Mouse (Mus musculus): ENCODE results near the gene Pde4d. TPM values are rescaled to one million over a fixed set of nuclear protein-coding genes. Genes with fewer than 3 reads are reported as not detected.

Gene Pde4d
- polyA plus RNA-seq, 1 experiment from 2014 or later: 12.9 TPM

DNA sequence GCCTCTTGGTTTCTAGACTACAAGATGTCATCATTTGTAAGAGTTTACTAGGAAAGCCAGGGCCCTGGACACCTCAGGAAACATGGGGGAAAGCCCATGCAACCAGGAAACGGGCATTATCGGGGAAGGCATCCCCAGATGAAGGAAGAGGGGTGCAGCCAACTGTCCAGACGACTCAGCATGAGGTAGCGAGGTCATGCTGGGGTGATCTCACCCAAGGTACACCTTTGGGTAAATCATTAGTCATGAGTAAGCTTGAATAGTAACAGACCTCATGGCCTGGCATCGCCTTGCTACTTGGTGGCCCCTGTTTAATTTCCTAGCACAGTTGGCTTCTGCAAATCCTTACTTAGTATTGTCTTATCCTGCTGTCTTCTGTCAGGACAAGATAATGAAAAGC lies 1105.8 kb downstream of the Pde4d start:
- WGBS (ENCODE audit: insufficient replicate concordance): 56% methylated on average over 5 of the region's 5 CpGs
- H3K9ac ChIP-seq (ENCODE audit: low read depth, low read length): no peak overlapping the region

DNA sequence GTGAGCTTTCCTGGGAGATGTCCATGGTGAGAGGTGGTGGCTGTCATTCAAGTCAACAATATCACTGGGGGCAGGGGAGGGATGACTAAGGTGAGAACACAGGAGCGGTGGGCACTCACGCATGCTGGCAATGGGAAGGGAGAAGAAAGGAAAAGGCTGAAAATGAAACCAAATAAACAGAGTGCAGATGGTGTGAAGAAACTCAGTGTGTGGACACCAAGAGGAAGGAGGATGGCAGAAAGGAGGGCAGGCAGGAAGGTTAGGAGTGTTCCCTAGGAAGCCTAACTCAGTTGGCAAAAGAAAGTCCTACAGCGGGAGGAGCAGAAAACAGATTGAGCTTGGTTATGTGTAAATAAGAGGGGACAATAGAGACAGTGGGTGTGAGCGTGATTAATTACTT lies 1107.1 kb downstream of the Pde4d start:
- 69% methylated on average over 4 of the region's 4 CpGs for WGBS (ENCODE audit: insufficient replicate concordance)
- Histone ChIP-seq H3K36me3 (ENCODE audit: control insufficient read depth, insufficient read depth) (no peaks in the 10 kb centered on the region), H3K9ac (ENCODE audit: low read depth, low read length) (no peak overlapping the region), H3K4me2 (ENCODE audit: low read depth, low read length) (no peak overlapping the region), H3K27me3 (ENCODE audit: control insufficient read depth, insufficient read depth, low read depth, low read length) (no peaks in the 10 kb centered on the region), H3K4me1 (ENCODE audit: control insufficient read depth, low read depth, low read length) (no peaks in the 10 kb centered on the region), H3K27ac (ENCODE audit: low read length) (no peak overlapping the region), H3K4me3 (ENCODE audit: low read depth, low read length) (no peak overlapping the region), H3K9me3 (replicated peaks; ENCODE audit: control insufficient read depth, low read length) (no peaks in the 10 kb centered on the region)
- no peak for ATAC-seq (ENCODE audit: low read depth)

More for the DNA sequence above, 1105.8 kb downstream of the Pde4d start:
- peak; percentile 48; the same call in 1 of the 2 replicates for ATAC-seq (ENCODE audit: low read depth)
- no peak overlapping the region for H3K4me3 ChIP-seq (ENCODE audit: low read depth, low read length)
- no peaks in the 10 kb centered on the region for H3K4me1 ChIP-seq (ENCODE audit: control insufficient read depth, low read depth, low read length)
- H3K36me3 ChIP-seq (ENCODE audit: control insufficient read depth, insufficient read depth): no peaks in the 10 kb centered on the region
- no peak overlapping the region for H3K27ac ChIP-seq (ENCODE audit: low read length)
- no peaks in the 10 kb centered on the region for H3K27me3 ChIP-seq (ENCODE audit: control insufficient read depth, insufficient read depth, low read depth, low read length)
- no peaks in the 10 kb centered on the region for H3K9me3 ChIP-seq (replicated peaks; ENCODE audit: control insufficient read depth, low read length)
- H3K4me2 ChIP-seq (ENCODE audit: low read depth, low read length): no peak overlapping the region

DNA sequence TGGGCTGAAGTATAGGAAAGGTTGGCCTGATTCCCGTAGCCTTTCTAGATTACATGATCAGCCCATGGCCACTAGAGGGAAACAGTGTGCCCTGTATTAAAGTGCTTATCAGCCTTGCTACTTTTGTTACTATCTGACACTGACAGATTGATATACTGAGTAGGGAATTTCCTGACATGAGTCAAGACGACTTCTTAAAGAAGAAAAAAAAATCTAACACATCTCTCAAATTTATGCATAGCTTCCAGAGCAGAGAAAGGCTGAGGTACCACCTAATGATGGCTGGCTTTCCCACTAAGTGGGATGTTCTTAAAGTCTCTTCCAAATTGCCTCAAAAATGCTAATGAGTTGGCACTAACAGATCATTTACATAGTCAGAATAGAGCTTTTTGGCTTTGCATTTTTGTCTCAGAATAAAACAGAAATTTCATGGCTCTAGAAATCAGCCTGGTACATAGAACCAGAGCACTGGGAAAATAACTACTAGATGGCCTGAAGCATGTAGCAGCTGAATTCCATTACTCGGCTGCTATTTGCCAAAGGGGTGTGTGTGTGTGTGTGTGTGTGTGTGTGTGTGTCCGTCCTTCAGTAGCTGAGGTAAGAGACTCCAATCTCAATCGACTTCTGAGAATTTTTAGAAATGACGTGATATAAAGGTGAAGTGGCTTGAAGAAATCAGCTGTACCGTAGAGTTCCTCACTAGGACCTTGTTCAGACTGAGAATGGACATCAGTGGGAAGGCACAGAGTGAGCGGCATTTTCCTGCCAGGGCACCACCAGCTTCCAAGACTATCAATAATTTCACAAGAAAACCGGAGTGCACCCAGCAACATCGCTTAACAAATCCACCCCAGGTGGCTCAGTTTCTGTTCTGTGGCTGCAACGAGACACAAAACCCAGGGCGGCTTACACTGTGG lies 1108.9 kb downstream of the Pde4d start:
- no peak overlapping the region for H3K27ac ChIP-seq (ENCODE audit: low read length)
- H3K27me3 ChIP-seq (ENCODE audit: control insufficient read depth, insufficient read depth, low read depth, low read length): no peaks in the 10 kb centered on the region
- H3K4me1 ChIP-seq (ENCODE audit: control insufficient read depth, low read depth, low read length): no peaks in the 10 kb centered on the region
- H3K4me3 ChIP-seq (ENCODE audit: low read depth, low read length): no peak overlapping the region
- no peak overlapping the region for H3K9ac ChIP-seq (ENCODE audit: low read depth, low read length)
- no peak for ATAC-seq (ENCODE audit: low read depth)
- H3K36me3 ChIP-seq (ENCODE audit: control insufficient read depth, insufficient read depth): no peaks in the 10 kb centered on the region
- H3K4me2 ChIP-seq (ENCODE audit: low read depth, low read length): no peak overlapping the region
- H3K9me3 ChIP-seq (replicated peaks; ENCODE audit: control insufficient read depth, low read length): no peaks in the 10 kb centered on the region
- 62% methylated on average over 12 of the region's 12 CpGs for WGBS (ENCODE audit: insufficient replicate concordance)

DNA sequence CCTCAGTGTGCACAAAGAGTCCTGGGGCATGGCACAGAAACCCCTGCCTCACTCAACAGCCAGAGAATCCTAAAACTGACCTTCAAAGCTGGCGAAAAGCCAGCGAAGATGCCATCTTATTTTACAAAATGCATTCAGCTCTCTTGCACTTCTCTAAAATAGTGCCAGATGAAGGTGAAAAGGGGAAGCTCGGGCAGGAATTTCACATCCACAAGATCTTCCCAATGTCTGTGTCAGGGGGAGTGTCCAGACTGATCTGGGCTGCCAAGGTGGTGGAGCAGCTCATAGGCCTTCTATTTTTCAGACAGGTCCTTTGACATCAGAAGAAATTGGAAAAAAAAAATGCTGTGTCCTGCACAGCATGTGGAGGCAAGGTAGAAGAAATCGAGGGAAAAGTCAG lies 1110.5 kb downstream of the Pde4d start:
- H3K9ac ChIP-seq (ENCODE audit: low read depth, low read length): no peak overlapping the region
- H3K4me3 ChIP-seq (ENCODE audit: low read depth, low read length): no peak overlapping the region
- H3K4me2 ChIP-seq (ENCODE audit: low read depth, low read length): no peak overlapping the region
- H3K9me3 ChIP-seq (replicated peaks; ENCODE audit: control insufficient read depth, low read length): no peaks in the 10 kb centered on the region
- H3K36me3 ChIP-seq (ENCODE audit: control insufficient read depth, insufficient read depth): no peaks in the 10 kb centered on the region
- no peaks in the 10 kb centered on the region for H3K27me3 ChIP-seq (ENCODE audit: control insufficient read depth, insufficient read depth, low read depth, low read length)
- 43% methylated on average over 4 of the region's 4 CpGs for WGBS (ENCODE audit: insufficient replicate concordance)
- no peak for ATAC-seq (ENCODE audit: low read depth)
- no peak overlapping the region for H3K27ac ChIP-seq (ENCODE audit: low read length)
- no peaks in the 10 kb centered on the region for H3K4me1 ChIP-seq (ENCODE audit: control insufficient read depth, low read depth, low read length)

DNA sequence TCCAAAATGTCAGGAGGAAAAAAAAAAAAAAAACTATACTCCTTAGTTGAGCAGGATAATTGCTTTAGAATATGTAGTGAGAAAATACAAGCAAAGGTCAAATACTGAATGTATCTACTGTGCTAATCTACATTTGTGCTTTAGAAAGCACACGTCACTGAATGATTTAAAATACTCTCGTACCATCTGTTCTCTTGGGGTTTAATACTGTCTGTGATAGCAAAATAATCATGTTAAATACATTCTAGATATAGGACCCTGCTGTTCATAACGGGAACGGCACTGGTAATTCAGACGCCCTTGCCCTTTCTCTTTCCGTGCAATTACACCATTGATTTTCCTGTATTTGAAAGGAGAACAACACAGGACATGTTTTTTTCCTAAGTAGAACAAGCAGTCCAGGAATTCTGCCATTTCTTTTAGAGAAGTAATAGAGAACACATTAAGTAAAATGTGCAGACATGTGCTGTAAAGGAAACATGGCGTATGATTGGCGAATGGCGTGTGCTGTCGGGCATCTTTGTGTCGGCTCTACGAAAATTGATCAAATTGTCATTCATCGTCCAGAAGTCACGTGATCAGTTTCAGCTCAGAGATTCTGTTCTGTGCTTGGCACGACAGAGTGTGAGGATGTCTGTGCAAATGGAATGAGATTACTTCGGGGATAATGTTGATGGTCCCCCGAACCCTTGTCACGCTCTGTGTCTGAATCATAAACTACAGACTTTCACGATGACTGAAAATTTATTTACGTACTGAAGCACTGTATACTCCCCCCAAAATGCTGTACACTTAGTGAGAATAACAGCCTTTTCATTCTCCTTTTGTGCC lies 1119.1 kb downstream of the Pde4d start:
- ATAC-seq (ENCODE audit: low read depth): no peak
- Histone ChIP-seq H3K4me1 (ENCODE audit: control insufficient read depth, low read depth, low read length) (no peaks in the 10 kb centered on the region), H3K27ac (ENCODE audit: low read length) (no peak overlapping the region), H3K4me2 (ENCODE audit: low read depth, low read length) (no peak overlapping the region), H3K4me3 (ENCODE audit: low read depth, low read length) (no peak overlapping the region), H3K9me3 (replicated peaks; ENCODE audit: control insufficient read depth, low read length) (no peaks in the 10 kb centered on the region), H3K36me3 (ENCODE audit: control insufficient read depth, insufficient read depth) (no peaks in the 10 kb centered on the region), H3K27me3 (ENCODE audit: control insufficient read depth, insufficient read depth, low read depth, low read length) (no peaks in the 10 kb centered on the region), H3K9ac (ENCODE audit: low read depth, low read length) (no peak overlapping the region)
- WGBS (ENCODE audit: insufficient replicate concordance): 76% methylated on average over 20 of the region's 20 CpGs

DNA sequence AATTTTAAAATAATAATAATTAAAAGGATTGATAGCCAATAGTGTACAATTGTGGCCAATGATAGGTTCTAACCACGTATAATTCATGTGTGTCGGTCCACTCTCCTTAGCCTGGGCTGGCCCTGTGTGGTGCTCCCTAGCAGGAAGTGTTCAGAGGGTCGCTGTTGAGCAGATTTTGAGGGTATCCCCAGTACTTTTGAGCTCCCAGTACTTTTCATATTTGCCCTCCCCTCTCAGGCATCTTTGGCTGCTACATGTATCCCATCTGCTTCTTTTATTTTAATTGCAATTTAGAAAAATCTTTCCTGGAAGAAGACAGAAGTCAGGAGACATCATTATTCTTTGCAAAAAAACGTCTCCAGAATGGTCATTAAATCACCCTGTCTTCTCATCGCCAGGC lies 1119.7 kb downstream of the Pde4d start:
- Histone ChIP-seq H3K36me3 (ENCODE audit: control insufficient read depth, insufficient read depth) (no peaks in the 10 kb centered on the region), H3K27me3 (ENCODE audit: control insufficient read depth, insufficient read depth, low read depth, low read length) (no peaks in the 10 kb centered on the region), H3K9me3 (replicated peaks; ENCODE audit: control insufficient read depth, low read length) (no peaks in the 10 kb centered on the region), H3K4me2 (ENCODE audit: low read depth, low read length) (no peak overlapping the region), H3K4me3 (ENCODE audit: low read depth, low read length) (no peak overlapping the region), H3K4me1 (ENCODE audit: control insufficient read depth, low read depth, low read length) (no peaks in the 10 kb centered on the region), H3K9ac (ENCODE audit: low read depth, low read length) (no peak overlapping the region), H3K27ac (ENCODE audit: low read length) (no peak overlapping the region)
- no peak for ATAC-seq (ENCODE audit: low read depth)
- 53% methylated on average over 5 of the region's 5 CpGs for WGBS (ENCODE audit: insufficient replicate concordance)

DNA sequence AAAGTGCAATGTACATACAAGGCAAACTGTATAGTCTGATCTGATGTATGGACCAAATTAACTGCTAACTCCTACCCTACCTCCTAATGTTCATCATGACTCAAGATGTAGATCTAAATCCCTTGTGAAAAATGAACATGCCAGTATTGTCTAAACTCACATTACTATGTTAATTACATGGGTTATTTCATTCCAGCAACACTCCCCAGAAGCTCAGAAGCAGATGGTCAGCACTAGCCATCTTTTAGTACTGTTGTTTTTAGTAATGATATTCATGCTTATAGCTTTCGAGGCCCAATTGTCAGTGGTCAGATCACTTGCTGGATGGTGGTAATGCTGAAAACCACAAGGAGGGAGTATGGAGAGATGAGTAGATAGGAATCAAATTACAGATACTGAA lies 1127.0 kb downstream of the Pde4d start:
- Histone ChIP-seq H3K36me3 (ENCODE audit: control insufficient read depth, insufficient read depth) (no peaks in the 10 kb centered on the region), H3K27me3 (ENCODE audit: control insufficient read depth, insufficient read depth, low read depth, low read length) (no peaks in the 10 kb centered on the region), H3K9ac (ENCODE audit: low read depth, low read length) (no peak overlapping the region), H3K9me3 (replicated peaks; ENCODE audit: control insufficient read depth, low read length) (no peaks in the 10 kb centered on the region), H3K4me3 (ENCODE audit: low read depth, low read length) (no peak overlapping the region), H3K4me2 (ENCODE audit: low read depth, low read length) (no peak overlapping the region), H3K27ac (ENCODE audit: low read length) (no peak overlapping the region), H3K4me1 (ENCODE audit: control insufficient read depth, low read depth, low read length) (no peaks in the 10 kb centered on the region)
- 35% methylated on average over 1 of the region's 1 CpGs for WGBS (ENCODE audit: insufficient replicate concordance)
- no peak for ATAC-seq (ENCODE audit: low read depth)

DNA sequence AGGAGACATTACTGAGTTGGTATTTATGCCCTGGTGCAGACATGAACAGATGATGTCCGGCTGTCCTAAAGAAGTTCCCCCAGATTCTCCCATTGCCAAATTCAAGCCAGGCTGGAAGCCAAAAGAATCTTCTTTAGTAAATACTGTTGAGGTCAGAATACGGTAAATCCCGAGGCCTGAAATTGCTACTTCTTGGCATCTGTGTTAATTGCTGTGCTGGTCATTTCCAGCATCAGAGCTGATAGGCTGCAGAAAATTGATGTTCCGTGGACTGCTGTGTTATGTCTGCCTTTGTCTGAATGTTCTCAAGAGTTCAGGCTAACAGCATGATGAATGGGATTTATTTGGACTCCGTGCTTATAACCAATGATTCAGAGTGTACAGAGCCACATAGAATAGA lies 1127.7 kb downstream of the Pde4d start:
- H3K4me3 ChIP-seq (ENCODE audit: low read depth, low read length): no peak overlapping the region
- no peaks in the 10 kb centered on the region for H3K27me3 ChIP-seq (ENCODE audit: control insufficient read depth, insufficient read depth, low read depth, low read length)
- H3K27ac ChIP-seq (ENCODE audit: low read length): no peak overlapping the region
- H3K36me3 ChIP-seq (ENCODE audit: control insufficient read depth, insufficient read depth): no peaks in the 10 kb centered on the region
- ATAC-seq (ENCODE audit: low read depth): no peak
- WGBS (ENCODE audit: insufficient replicate concordance): 66% methylated on average over 5 of the region's 5 CpGs
- no peak overlapping the region for H3K9ac ChIP-seq (ENCODE audit: low read depth, low read length)
- no peaks in the 10 kb centered on the region for H3K4me1 ChIP-seq (ENCODE audit: control insufficient read depth, low read depth, low read length)
- no peaks in the 10 kb centered on the region for H3K9me3 ChIP-seq (replicated peaks; ENCODE audit: control insufficient read depth, low read length)
- H3K4me2 ChIP-seq (ENCODE audit: low read depth, low read length): no peak overlapping the region

DNA sequence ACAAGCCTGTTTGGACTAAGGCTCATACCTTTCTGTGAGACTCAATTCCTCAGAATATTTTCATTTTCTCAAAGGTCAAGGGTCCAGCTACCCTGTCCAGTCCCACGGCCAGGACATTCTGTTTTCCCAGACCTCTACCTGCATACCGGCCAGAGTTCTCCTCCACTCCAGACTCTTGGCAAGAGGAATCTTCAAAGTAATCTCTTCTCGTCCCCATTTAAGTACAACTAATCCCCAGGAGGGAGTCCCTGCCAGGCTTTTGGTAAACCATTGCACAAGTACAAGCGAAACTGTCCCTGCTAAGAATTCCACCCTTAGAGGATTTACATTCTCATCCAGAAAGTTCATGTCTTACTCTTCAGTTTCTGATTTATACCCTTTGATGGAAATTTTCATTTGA lies 1128.2 kb downstream of the Pde4d start:
- H3K27me3 ChIP-seq (ENCODE audit: control insufficient read depth, insufficient read depth, low read depth, low read length): no peaks in the 10 kb centered on the region
- no peak overlapping the region for H3K4me3 ChIP-seq (ENCODE audit: low read depth, low read length)
- H3K27ac ChIP-seq (ENCODE audit: low read length): no peak overlapping the region
- no peaks in the 10 kb centered on the region for H3K9me3 ChIP-seq (replicated peaks; ENCODE audit: control insufficient read depth, low read length)
- no peaks in the 10 kb centered on the region for H3K4me1 ChIP-seq (ENCODE audit: control insufficient read depth, low read depth, low read length)
- no peak for ATAC-seq (ENCODE audit: low read depth)
- no peaks in the 10 kb centered on the region for H3K36me3 ChIP-seq (ENCODE audit: control insufficient read depth, insufficient read depth)
- WGBS (ENCODE audit: insufficient replicate concordance): 65% methylated on average over 4 of the region's 4 CpGs
- H3K9ac ChIP-seq (ENCODE audit: low read depth, low read length): no peak overlapping the region
- H3K4me2 ChIP-seq (ENCODE audit: low read depth, low read length): no peak overlapping the region
